8 mouse cellular contexts compared by ENCODE assay signal in the genomic region with DNA sequence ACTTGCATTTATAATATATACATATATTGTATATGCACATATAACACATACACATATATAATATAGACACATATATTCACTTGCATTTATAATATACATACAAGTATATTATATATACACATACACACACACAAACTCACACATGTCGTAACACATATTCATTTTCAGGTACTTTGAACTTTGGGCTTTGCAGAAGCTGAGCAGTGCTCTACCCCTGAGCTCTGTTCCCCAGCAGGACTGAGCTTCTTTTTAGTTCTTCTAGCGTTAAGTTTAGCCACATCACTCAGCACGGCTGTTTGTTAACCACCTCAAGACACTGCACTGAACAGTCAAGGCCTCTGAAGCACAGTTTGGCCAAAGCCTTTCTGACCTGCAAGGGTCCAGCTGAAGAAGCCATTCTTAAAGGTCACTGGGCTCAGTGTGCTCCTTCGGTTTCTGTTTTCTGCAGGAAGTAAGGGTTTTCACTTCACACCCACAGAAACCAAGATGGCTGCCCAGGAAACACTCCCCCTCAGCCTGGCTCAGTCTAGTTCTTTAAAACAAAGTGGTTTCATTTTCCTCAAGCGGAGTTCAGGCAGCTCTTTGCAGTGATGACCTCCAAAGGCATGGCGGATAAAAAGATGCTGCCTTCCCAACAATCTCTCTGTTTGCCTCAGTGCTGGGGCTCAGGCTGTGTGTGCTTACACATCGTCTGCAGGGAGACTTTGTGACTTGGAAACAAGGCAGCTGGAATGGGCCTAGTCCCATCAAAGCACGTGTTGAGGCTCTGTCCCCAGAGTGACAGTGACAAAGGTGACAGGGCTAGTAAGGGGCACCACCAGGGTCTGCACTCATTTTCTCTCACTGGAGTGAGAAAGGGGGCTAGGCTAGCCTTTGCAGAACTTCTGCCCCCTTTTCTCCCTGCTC.
DNase-seq lines count a peak whose midpoint lies in the region; ATAC-seq lines count a peak whose summit lies in the region.
"Had no signal": no experiment of that assay in that cellular context is flagged by ENCODE, and none has a peak within 500 bp of the region (broad histone marks: within the 10 kb centered on the region; RNA-seq: fewer than 3 reads in every experiment).

No protein-coding gene starts in this region.

- DNase-seq in lung, postnatal 10 days = peak; percentile 41
- no peak for DNase-seq in lung, postnatal 14 days
- DNase-seq in thymus, postnatal 4 days = peak; percentile 65
- DNase-seq in cerebellum, postnatal 14 days = no peak
- no peak for DNase-seq in kidney, adult 11 months

- ATAC-seq in common myeloid progenitor, adult 5-6 weeks (replicated peaks; ENCODE audit: low read depth, poor library complexity, severe bottlenecking) = peak; percentile 77
- ATAC-seq in monocyte, adult 5-6 weeks (replicated peaks; ENCODE audit: insufficient number of reproducible peaks, low FRiP score, low TSS enrichment, poor library complexity, severe bottlenecking) = peak; percentile 89
- ATAC-seq: forebrain, embryonic 14.5 days had no signal

Comparison
In these comparisons a context has a peak if more than half of its experiments do, and no peak if none do; other contexts are left out.
1. DNase-seq: peak in lung, postnatal 10 days (single experiment) and thymus, postnatal 4 days (single experiment); none in lung, postnatal 14 days (single experiment), cerebellum, postnatal 14 days (0 of 2) and kidney, adult 11 months (single experiment).